Mouse (Mus musculus): ENCODE measurements around the gene Olfr965. TPM values are rescaled to one million over a fixed set of nuclear protein-coding genes. Genes with fewer than 3 reads are reported as not detected.

Olfr965 gene
- not detected in 4 replicates for total RNA-seq (2023; ENCODE audit: inconsistent age)

DNA sequence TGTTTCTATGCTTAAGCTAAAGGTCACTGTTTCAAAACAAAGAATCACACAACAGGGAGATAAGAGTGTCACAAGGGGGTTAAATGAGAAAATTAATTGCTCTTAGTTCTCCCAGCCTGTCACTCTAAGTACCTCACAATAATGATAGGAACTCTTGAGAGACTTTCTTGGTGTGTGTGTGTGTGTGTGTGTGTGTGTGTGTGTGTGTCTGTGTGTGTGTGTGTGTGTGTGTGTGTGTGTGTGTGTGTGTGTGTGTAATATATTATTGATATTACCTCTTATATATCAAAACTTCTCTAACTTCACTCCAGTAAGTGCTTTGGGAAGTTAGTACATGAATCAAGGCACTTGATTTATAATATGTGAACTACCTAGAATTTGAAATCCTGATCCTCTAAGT lies at the start of gene Olfr965:
Olfr965 (plus strand) TSS at position 301 of the 400 bp plus-strand sequence.

GRCm38 (mm10) chr9:39666905-39667304 lies 44.2 kb upstream of the Olfr965 start, which contains the start of gene Olfr963:
Gene Olfr963, plus strand, starts transcription at chr9:39667205.

GRCm38 (mm10) chr9:39707017-39707416 lies 4.1 kb upstream of the Olfr965 start, which contains the start of gene Olfr149:
Gene Olfr149, minus strand, starts transcription at chr9:39707117.

DNA sequence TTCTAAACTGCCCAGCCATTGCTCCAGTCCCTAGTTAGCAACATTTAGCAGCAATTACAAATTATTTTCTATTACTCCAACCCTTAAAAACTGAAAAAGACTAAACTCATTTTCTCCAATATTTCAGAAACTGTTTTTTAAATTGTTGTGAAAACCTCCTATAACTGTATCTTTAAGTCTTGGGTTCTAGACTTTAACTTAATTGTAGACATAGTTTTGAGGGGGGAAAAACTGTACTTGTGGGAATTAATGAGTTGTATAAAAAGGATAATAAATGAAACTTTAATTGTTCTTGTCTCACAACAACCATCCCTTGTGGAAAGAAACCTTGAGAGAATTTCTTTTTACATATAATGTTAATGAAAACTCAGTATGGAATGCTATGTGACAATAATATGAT lies 19.5 kb downstream of the Olfr965 start, which contains the start of gene Olfr150:
Olfr150 (plus strand) TSS at position 301 of the 400 bp plus-strand sequence.

GRCm38 (mm10) chr9:39745949-39746348 lies 34.8 kb downstream of the Olfr965 start, which contains the start of gene Olfr967:
Gene Olfr967, plus strand, starts transcription at chr9:39746249.

Other genes with a start within 250 kb of the Olfr965 start
- gene Olfr955, start 239.4 kb upstream of the Olfr965 start, total RNA-seq (2023; ENCODE audit: inconsistent age) = not detected in 4 replicates
- not detected in 4 replicates for gene Olfr44, start 217.4 kb upstream of the Olfr965 start, total RNA-seq (2023; ENCODE audit: inconsistent age)
- gene Olfr957, start 195.5 kb upstream of the Olfr965 start, total RNA-seq (2023; ENCODE audit: inconsistent age) = not detected in 4 replicates
- gene Olfr958, start 157.3 kb upstream of the Olfr965 start, total RNA-seq (2023; ENCODE audit: inconsistent age) = not detected in 4 replicates
- not detected in 4 replicates for gene Olfr959, start 135.8 kb upstream of the Olfr965 start, total RNA-seq (2023; ENCODE audit: inconsistent age)
- gene AW551984, start 107.0 kb upstream of the Olfr965 start, total RNA-seq (2023; ENCODE audit: inconsistent age) = not detected in 4 replicates
- gene Olfr148, start 100.7 kb upstream of the Olfr965 start, total RNA-seq (2023; ENCODE audit: inconsistent age) = not detected in 4 replicates
- gene Olfr960, start 90.0 kb upstream of the Olfr965 start, total RNA-seq (2023; ENCODE audit: inconsistent age) = not detected in 4 replicates
- gene Olfr961, start 66.3 kb upstream of the Olfr965 start, total RNA-seq (2023; ENCODE audit: inconsistent age) = not detected in 4 replicates
- gene Olfr963, start 44.1 kb upstream of the Olfr965 start, total RNA-seq (2023; ENCODE audit: inconsistent age) = not detected in 4 replicates
- gene Olfr149, start 4.2 kb upstream of the Olfr965 start, total RNA-seq (2023; ENCODE audit: inconsistent age) = not detected in 4 replicates
- not detected in 4 replicates for gene Olfr150, start 19.6 kb downstream of the Olfr965 start, total RNA-seq (2023; ENCODE audit: inconsistent age)
- not detected in 4 replicates for gene Olfr967, start 34.9 kb downstream of the Olfr965 start, total RNA-seq (2023; ENCODE audit: inconsistent age)
- gene Olfr968, start 71.9 kb downstream of the Olfr965 start, total RNA-seq (2023; ENCODE audit: inconsistent age) = not detected in 4 replicates
- not detected in 4 replicates for gene Olfr969, start 79.6 kb downstream of the Olfr965 start, total RNA-seq (2023; ENCODE audit: inconsistent age)
- not detected in 4 replicates for gene Olfr970, start 97.5 kb downstream of the Olfr965 start, total RNA-seq (2023; ENCODE audit: inconsistent age)
- gene Olfr971, start 125.5 kb downstream of the Olfr965 start, total RNA-seq (2023; ENCODE audit: inconsistent age) = not detected in 4 replicates
- gene Olfr972, start 155.1 kb downstream of the Olfr965 start, total RNA-seq (2023; ENCODE audit: inconsistent age) = not detected in 4 replicates
- gene Olfr229, start 196.0 kb downstream of the Olfr965 start, total RNA-seq (2023; ENCODE audit: inconsistent age) = not detected in 4 replicates
- gene Olfr974, start 226.1 kb downstream of the Olfr965 start, total RNA-seq (2023; ENCODE audit: inconsistent age) = not detected in 4 replicates
- gene Olfr975, start 240.7 kb downstream of the Olfr965 start, total RNA-seq (2023; ENCODE audit: inconsistent age) = not detected in 4 replicates
- gene Olfr976, start 249.8 kb downstream of the Olfr965 start, total RNA-seq (2023; ENCODE audit: inconsistent age) = not detected in 4 replicates